Mouse (Mus musculus) liver, adult 2 months (tissue): Measurements from ENCODE around the gene C3ar1.

Experiments used
- CTCF ChIP-seq: fragments of 200-500 bp; IDR thresholded peaks from 2 replicates; pipeline ENCODE4 v1.5.1; 2011; ENCODE audit warnings: low read depth, low read length, control low read depth
- POLR2A ChIP-seq: fragments of 200-500 bp; IDR thresholded peaks from 2 replicates; pipeline ENCODE4 v1.6.1; 2011; ENCODE audit warnings: low read length, control low read depth; ENCODE audit not compliant: insufficient read depth; ENCODE audit errors: extremely low read depth

GRCm38 (mm10) chr6:122812716-122813115 lies 43.2 kb downstream of the C3ar1 start:
- TF ChIP-seq CTCF (no peak), POLR2A (no peak)
